Mouse (Mus musculus): ENCODE measurements around the gene H2-M2.
"Not testable (repeated sequence)": the region's sequence is repeated elsewhere in the genome, so short reads cannot be mapped to it uniquely, and the experiment has no call there.

Gene H2-M2

GRCm38 (mm10) chr17:37483452-37483851, at the start of gene H2-M2:
TSS of gene H2-M2 (minus strand) at chr17:37483552.
- DNase-seq (ENCODE audit: low spot score in 2 of 2): no peak

DNA sequence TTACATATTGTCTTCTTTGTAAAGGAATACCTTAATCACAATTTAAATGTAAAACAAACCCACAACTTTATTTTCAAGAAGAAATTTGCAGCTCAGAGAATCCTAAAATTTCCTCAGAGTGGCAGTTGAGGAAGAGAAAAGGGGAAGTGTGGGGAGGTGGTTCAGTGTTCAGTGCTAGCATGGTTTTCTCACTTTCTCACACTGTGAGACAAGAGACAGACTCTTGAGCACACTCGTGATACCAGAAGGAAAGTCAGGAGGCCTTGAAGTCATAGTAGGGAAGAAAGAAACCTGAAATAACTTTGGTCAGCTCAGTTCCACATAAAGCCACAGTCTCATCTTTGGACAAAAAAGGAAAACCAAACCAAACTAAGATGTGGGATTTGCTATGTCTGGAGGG, 42.1 kb upstream of the H2-M2 start:
- DNase-seq (ENCODE audit: low spot score in 2 of 2): not testable (repeated sequence)

- DNase-seq (ENCODE audit: low spot score in 2 of 2): not testable (repeated sequence)
Observed at GRCm38 (mm10) chr17:37524612-37525011, 41.3 kb upstream of the H2-M2 start.

- no peak for DNase-seq (ENCODE audit: low spot score in 2 of 2)
Observed at GRCm38 (mm10) chr17:37507730-37508129, 24.4 kb upstream of the H2-M2 start, which contains the start of gene Olfr111. TSS of gene Olfr111 (plus strand) at chr17:37508030.

DNA sequence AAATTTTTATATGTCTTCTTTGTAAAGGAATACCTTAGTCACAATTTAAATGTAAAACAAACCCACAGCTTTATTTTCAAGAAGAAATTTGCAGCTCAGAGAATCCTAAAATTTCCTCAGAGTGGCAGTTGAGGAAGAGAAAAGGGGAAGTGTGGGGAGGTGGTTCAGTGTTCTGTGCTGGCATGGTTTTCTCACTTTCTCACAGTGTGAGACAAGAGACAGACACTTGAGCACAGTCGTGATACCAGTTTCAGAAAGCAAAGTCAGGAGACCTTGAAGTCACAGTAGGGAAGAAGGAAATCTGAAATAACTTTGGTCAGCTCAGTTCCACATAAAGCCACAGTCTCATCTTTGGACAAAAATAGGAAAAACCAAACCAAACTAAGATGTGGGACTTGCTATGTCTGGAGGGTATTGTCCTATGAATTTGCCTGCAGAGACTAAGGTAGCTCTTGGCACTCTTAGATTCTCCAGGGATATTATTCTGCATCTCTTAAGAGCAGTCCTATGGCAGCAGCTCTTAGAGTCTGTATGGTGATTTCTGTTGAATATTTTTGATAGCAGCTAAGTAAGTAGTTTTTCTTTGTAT, 8.7 kb upstream of the H2-M2 start, which contains the start of gene Olfr110:
TSS of gene Olfr110 (plus strand) at position 539 of the 589 bp plus-strand sequence.
- DNase-seq (ENCODE audit: low spot score in 2 of 2): peak; percentile 2 to 8

GRCm38 (mm10) chr17:37458616-37459015, 24.7 kb downstream of the H2-M2 start, which contains the start of gene Olfr109:
TSS of gene Olfr109 (plus strand) at chr17:37458916.
- no peak for DNase-seq (ENCODE audit: low spot score in 2 of 2)

GRCm38 (mm10) chr17:37445180-37445579, 38.2 kb downstream of the H2-M2 start, which contains the start of gene Olfr108:
TSS of gene Olfr108 (plus strand) at chr17:37445480.
- DNase-seq (ENCODE audit: low spot score in 2 of 2): no peak

All from spleen, postnatal 36 days (tissue).